Mouse (Mus musculus) forebrain, embryonic 14.5 days (tissue): ENCODE results near the gene Sec24c. TPM values are rescaled to one million over a fixed set of nuclear protein-coding genes. Genes with fewer than 3 reads are reported as not detected.
A peak's percentile ranks its signal among the peaks of the same experiment; 100 is the strongest.

ENCODE experiments used
- ATAC-seq: fragments of 200-750 bp; cut with Nextera tagmentation; 2 replicates; pipeline ENCODE4 v1.8.0; 2017; ENCODE audit warnings: mild to moderate bottlenecking, moderate library complexity
- DNase-seq: peaks from one replicate; pipeline ENCODE4 v3.0.0-alpha.2; 2015; ENCODE audit warnings: low spot score
- H3K27ac ChIP-seq: fragments of 300-500 bp; sonication (generic); 2 replicates; pipeline ENCODE4 v1.5.1; 2014; ENCODE audit warnings: low read depth, mild to moderate bottlenecking, control low read depth, low read length, moderate library complexity
- H3K27me3 ChIP-seq: fragments of 300-500 bp; sonication (generic); replicated peaks from 2 replicates; pipeline ENCODE4 v1.6.1; 2014; ENCODE audit warnings: low read length, control low read depth, mixed read lengths; ENCODE audit not compliant: control insufficient read depth, insufficient read depth
- H3K36me3 ChIP-seq: fragments of 300-500 bp; sonication (generic); 2 replicates; pipeline ENCODE4 v1.6.1; 2014; ENCODE audit warnings: low read length, control low read depth; ENCODE audit not compliant: control insufficient read depth, insufficient read depth
- H3K4me1 ChIP-seq: fragments of 300-500 bp; sonication (generic); 2 replicates; pipeline ENCODE4 v1.6.1; 2014; ENCODE audit warnings: antibody characterized with exemption, low read length, control low read depth; ENCODE audit not compliant: control insufficient read depth, insufficient read depth
- H3K4me2 ChIP-seq: fragments of 300-500 bp; sonication (generic); 2 replicates; pipeline ENCODE4 v1.6.1; 2014; ENCODE audit warnings: mild to moderate bottlenecking, control low read depth, low read length
- H3K4me3 ChIP-seq: fragments of 300-500 bp; sonication (generic); 2 replicates; pipeline ENCODE4 v1.5.1; 2014; ENCODE audit warnings: low read depth, low read length, control low read depth
- H3K9ac ChIP-seq: fragments of 300-500 bp; sonication (generic); 2 replicates; pipeline ENCODE4 v1.6.1; 2014; ENCODE audit warnings: mild to moderate bottlenecking, low read length, control low read depth, moderate library complexity
- H3K9me3 ChIP-seq: fragments of 300-500 bp; sonication (generic); replicated peaks from 2 replicates; pipeline ENCODE4 v1.6.1; 2016; ENCODE audit warnings: low read length, control low read depth, mixed read lengths; ENCODE audit not compliant: control insufficient read depth
- WGBS: fragments of 180-500 bp; shearing (Covaris S2); extraction: QIAGEN DNeasy Blood & Tissue Kit; methylation state at CpG from one replicate; pipeline ENCODE4 v1.1.7; 2014; 5-methylcytosine and 5-hydroxymethylcytosine counted together
- polyA plus RNA-seq: library from polyadenylated mRNA; unstranded; fragments of >200 nt; fragmentation: Nextera tagmentation; extraction: Ambion mirVana; gene quantifications from 2 replicates; pipeline ENCODE4 v1.2.1, GENCODE M21; 2014

Gene Sec24c
- polyA plus RNA-seq, 1 experiment from 2014 or later = 64.9 TPM

- no peaks in the 10 kb centered on the region for H3K9me3 ChIP-seq
- WGBS = 89% methylated on average over 11 of the region's 11 CpGs
Measured at GRCm38 (mm10) chr14:20713832-20714231, 39.7 kb downstream of the Sec24c start.

DNA sequence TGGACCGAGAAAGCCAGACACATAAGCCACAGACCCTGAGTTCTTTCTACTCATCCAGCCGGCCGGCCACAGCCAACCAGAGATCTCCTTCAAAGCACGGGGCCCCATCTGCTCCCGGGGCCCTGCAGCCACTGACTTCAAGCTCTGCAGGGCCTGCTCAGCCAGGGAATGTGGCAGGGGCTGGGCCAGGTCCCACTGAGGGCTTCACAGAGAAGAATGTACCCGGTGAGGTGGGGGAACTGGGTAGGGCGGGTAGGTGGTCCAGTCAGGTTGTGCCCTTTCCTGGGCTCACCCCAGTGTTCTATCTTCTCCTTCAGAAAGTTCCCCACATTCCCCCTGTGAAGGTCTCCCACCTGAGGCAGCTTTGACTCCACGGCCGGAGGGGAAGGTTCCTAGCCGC is 44.3 kb downstream of the Sec24c start:
- H3K36me3 ChIP-seq = peaks cover 100% of the 10 kb centered on the region
- H3K4me2 ChIP-seq = no peak overlapping the region
- no peak for DNase-seq
- H3K27ac ChIP-seq = no peak overlapping the region
- no peak overlapping the region for H3K9ac ChIP-seq
- ATAC-seq = no peak
- H3K27me3 ChIP-seq = no peaks in the 10 kb centered on the region
- H3K9me3 ChIP-seq = no peaks in the 10 kb centered on the region
- 91% methylated on average over 10 of the region's 10 CpGs for WGBS
- no peak overlapping the region for H3K4me3 ChIP-seq
- no peaks in the 10 kb centered on the region for H3K4me1 ChIP-seq

More at GRCm38 (mm10) chr14:20713832-20714231, 39.7 kb downstream of the Sec24c start:
- Histone ChIP-seq H3K27ac (no peak overlapping the region), H3K36me3 (peaks cover 85% of the 10 kb centered on the region), H3K4me3 (no peak overlapping the region), H3K27me3 (no peaks in the 10 kb centered on the region), H3K4me1 (peaks cover 4% of the 10 kb centered on the region), H3K4me2 (no peak overlapping the region), H3K9ac (no peak overlapping the region)
- ATAC-seq (no peak), DNase-seq (no peak)

DNA sequence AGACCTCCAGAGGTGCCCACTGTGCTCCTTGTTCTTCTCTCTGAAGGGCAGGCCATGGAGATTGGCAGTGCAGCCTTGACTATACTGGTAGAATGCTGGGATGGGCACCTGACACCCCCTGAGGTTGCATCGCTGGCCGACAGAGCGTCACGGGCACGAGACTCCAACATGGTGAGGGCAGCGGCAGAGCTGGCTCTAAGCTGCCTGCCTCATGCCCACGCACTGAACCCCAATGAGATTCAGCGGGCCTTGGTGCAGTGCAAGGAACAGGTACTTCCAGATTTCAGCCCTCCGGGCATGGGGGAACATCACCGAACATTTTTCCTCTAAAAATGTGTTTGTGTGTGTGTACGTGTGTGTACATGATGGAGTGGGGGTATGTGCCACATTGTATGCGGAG is 45.7 kb downstream of the Sec24c start:
- ATAC-seq = no peak
- H3K4me3 ChIP-seq = no peak overlapping the region
- H3K36me3 ChIP-seq = peaks cover 98% of the 10 kb centered on the region
- H3K9me3 ChIP-seq = no peaks in the 10 kb centered on the region
- no peak overlapping the region for H3K27ac ChIP-seq
- no peak overlapping the region for H3K9ac ChIP-seq
- no peaks in the 10 kb centered on the region for H3K4me1 ChIP-seq
- WGBS = 94% methylated on average over 12 of the region's 12 CpGs
- H3K27me3 ChIP-seq = no peaks in the 10 kb centered on the region
- no peak for DNase-seq
- H3K4me2 ChIP-seq = no peak overlapping the region

DNA sequence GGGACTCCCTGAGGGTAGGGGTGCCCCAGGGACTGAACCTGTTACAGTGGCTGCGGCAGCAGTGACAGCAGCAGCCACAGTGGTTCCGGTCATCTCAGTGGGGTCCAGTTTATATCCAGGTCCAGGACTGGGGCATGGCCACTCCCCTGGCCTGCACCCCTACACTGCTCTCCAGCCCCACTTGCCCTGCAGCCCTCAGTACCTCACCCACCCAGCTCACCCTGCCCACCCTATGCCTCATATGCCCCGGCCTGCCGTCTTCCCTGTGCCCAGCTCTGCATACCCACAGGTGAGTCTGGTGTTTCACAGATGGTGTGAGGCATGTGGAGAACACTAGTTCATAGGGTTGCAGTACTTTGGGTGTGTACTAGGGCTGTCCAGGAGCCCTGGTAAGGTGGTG is 47.3 kb downstream of the Sec24c start:
- H3K27me3 ChIP-seq = no peaks in the 10 kb centered on the region
- H3K4me1 ChIP-seq = no peaks in the 10 kb centered on the region
- no peak for DNase-seq
- H3K4me3 ChIP-seq = no peak overlapping the region
- peaks cover 98% of the 10 kb centered on the region for H3K36me3 ChIP-seq
- no peak overlapping the region for H3K4me2 ChIP-seq
- no peak overlapping the region for H3K9ac ChIP-seq
- no peak overlapping the region for H3K27ac ChIP-seq
- no peak for ATAC-seq
- 79% methylated on average over 4 of the region's 4 CpGs for WGBS
- H3K9me3 ChIP-seq = no peaks in the 10 kb centered on the region

DNA sequence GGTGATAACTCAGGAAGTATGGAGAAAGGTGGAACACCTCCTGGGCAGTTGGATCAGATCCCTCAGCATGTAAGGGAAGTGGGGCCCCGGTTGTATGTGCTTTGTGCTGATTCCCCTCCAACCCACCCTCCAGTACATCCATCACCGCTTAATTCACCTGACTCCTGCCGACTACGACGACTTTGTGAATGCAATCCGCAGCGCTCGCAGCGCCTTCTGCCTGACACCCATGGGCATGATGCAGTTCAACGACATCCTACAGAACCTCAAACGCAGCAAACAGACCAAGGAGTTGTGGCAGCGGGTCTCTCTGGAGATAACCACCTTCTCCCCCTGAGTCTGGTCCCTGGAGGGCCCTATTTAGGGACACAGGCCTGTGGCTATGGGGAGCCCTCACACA is 48.9 kb downstream of the Sec24c start:
- no peaks in the 10 kb centered on the region for H3K9me3 ChIP-seq
- H3K4me2 ChIP-seq = no peak overlapping the region
- H3K9ac ChIP-seq = no peak overlapping the region
- no peak overlapping the region for H3K27ac ChIP-seq
- H3K4me3 ChIP-seq = no peak overlapping the region
- ATAC-seq (no peak), DNase-seq (no peak)
- no peaks in the 10 kb centered on the region for H3K4me1 ChIP-seq
- 91% methylated on average over 12 of the region's 12 CpGs for WGBS
- H3K27me3 ChIP-seq = no peaks in the 10 kb centered on the region
- H3K36me3 ChIP-seq = peaks cover 98% of the 10 kb centered on the region

DNA sequence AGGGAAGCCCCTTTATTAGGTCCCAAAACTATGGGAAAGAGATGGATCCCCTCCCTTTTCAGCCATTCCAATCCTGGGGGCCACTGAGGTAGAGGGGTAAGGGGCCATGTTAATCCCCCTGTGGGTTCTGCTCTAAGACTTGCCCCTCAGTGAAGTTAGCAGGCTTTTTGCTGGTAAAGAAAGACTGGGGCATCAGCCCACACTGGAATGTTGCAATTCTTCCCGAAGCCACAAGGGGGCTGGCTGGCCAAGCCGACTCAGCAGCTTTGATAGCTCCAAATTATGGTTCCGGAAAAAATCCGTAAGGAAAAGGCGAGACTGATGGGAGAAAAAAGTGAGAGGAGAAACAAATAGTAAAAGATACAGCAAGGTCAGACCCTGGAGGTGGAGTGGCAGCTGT is 49.9 kb downstream of the Sec24c start:
- Histone ChIP-seq H3K4me3 (no peak overlapping the region), H3K36me3 (peaks cover 98% of the 10 kb centered on the region), H3K9me3 (no peaks in the 10 kb centered on the region), H3K4me2 (no peak overlapping the region), H3K27ac (no peak overlapping the region), H3K27me3 (no peaks in the 10 kb centered on the region), H3K4me1 (no peaks in the 10 kb centered on the region), H3K9ac (no peak overlapping the region)
- ATAC-seq = peak; percentile 45
- peak; percentile 77 for DNase-seq
- WGBS = 37% methylated on average over 5 of the region's 5 CpGs

- DNase-seq (no peak), ATAC-seq (no peak)
- Histone ChIP-seq H3K9me3 (no peaks in the 10 kb centered on the region), H3K27ac (no peak overlapping the region), H3K36me3 (peaks cover 98% of the 10 kb centered on the region), H3K4me3 (no peak overlapping the region), H3K9ac (no peak overlapping the region), H3K27me3 (no peaks in the 10 kb centered on the region), H3K4me2 (no peak overlapping the region), H3K4me1 (no peaks in the 10 kb centered on the region)
- 89% methylated on average over 6 of the region's 6 CpGs for WGBS
Measured at GRCm38 (mm10) chr14:20725660-20726339, 51.7 kb downstream of the Sec24c start.

GRCm38 (mm10) chr14:20729871-20730270 is 55.8 kb downstream of the Sec24c start:
- Histone ChIP-seq H3K9me3 (no peaks in the 10 kb centered on the region), H3K4me2 (no peak overlapping the region), H3K36me3 (peaks cover 65% of the 10 kb centered on the region), H3K27me3 (no peaks in the 10 kb centered on the region), H3K9ac (no peak overlapping the region), H3K4me1 (peaks cover 5% of the 10 kb centered on the region; the same call in 1 of the 2 replicates), H3K27ac (no peak overlapping the region), H3K4me3 (no peak overlapping the region)
- 93% methylated on average over 9 of the region's 9 CpGs for WGBS
- ATAC-seq = no peak
- DNase-seq = no peak

GRCm38 (mm10) chr14:20730853-20731602 is 56.9 kb downstream of the Sec24c start:
- peaks cover 59% of the 10 kb centered on the region for H3K36me3 ChIP-seq
- H3K9ac ChIP-seq = no peak overlapping the region
- H3K4me2 ChIP-seq = no peak overlapping the region
- no peak for ATAC-seq
- no peaks in the 10 kb centered on the region for H3K9me3 ChIP-seq
- H3K4me3 ChIP-seq = no peak overlapping the region
- WGBS = 89% methylated on average over 9 of the region's 9 CpGs
- H3K27me3 ChIP-seq = no peaks in the 10 kb centered on the region
- DNase-seq = no peak
- no peak overlapping the region for H3K27ac ChIP-seq
- H3K4me1 ChIP-seq = peaks cover 5% of the 10 kb centered on the region; the same call in 1 of the 2 replicates
